Mouse (Mus musculus): ENCODE measurements around the gene Mrpl27.

The Mrpl27 gene

DNA sequence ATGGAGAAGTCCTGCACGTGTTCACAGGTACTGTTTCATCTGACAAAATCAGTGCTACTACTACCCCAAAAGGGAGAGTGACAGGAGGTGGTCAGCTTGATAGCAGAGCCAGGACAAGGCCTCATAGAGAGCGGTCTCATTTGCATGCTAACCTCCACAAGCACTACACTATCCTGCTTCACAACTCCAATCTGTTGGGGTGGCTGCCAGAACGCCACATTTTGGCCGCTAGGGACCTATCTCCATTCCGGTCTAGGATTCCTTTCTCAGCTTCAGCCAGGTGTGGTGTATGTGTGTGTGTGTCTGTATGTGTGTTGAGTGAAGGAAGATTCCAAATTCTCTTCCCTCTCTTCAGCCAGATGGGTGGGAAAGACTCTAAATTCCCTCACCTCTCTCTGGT, 21.9 kb downstream of the Mrpl27 start:
- 63% methylated on average over 5 of the region's 5 CpGs for WGBS

- WGBS = 45% methylated on average over 4 of the region's 4 CpGs
Observed at GRCm38 (mm10) chr11:94676308-94676707, 22.7 kb downstream of the Mrpl27 start.

- WGBS = under 1% methylated on average over 76 of the region's 82 CpGs
Observed at GRCm38 (mm10) chr11:94676754-94677606, 23.4 kb downstream of the Mrpl27 start, which contains the start of gene Xylt2. Gene Xylt2, minus strand, starts transcription at chr11:94677515.

DNA sequence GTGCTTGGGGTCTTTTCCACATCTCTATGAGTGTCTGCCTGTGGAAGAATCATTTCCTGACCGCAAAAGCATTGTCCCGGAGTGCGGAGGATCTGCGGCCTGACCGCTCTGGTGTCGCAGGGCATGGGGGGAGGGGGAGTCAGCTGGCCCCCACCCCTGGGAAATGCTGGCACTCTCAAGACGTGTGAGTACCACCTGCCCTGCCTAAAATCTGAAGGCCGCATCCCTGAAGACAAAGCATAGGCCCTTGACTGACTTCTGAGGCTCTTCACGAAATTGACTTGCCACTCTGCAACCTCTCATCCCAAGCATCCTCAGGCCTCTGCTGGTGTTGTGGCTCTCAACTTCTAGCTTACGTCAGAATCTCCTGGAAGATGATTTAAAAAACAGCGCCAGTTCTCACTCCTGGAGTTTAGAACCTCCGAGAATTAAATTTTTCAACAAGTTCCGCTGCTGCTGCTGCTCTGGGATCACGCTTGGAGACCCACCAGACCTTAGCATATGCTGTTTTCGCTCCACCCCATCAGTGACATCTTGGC, 24.1 kb downstream of the Mrpl27 start:
- WGBS = 19% methylated on average over 15 of the region's 15 CpGs

DNA sequence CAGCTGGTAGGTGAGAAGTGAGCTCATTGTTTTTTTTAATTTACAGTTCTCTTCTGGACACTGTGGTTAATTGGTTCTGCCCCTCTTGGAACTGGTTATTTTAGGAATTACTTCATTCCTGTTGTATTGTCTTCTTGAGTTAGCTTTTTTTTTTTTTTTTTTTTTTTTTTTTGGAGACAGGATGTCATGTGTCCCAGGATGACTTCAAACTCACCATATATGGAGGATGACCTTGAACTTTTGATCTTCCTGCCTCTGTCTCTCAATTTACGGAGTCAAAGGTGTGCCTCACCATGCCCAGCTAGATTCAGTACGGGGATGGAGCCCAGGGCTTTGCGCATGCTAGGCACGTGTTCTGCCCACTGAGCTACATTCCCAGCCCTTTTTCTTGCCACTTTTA, 28.1 kb downstream of the Mrpl27 start:
- WGBS = 89% methylated on average over 4 of the region's 4 CpGs

GRCm38 (mm10) chr11:94682427-94682826, 28.9 kb downstream of the Mrpl27 start:
- 91% methylated on average over 7 of the region's 7 CpGs for WGBS

DNA sequence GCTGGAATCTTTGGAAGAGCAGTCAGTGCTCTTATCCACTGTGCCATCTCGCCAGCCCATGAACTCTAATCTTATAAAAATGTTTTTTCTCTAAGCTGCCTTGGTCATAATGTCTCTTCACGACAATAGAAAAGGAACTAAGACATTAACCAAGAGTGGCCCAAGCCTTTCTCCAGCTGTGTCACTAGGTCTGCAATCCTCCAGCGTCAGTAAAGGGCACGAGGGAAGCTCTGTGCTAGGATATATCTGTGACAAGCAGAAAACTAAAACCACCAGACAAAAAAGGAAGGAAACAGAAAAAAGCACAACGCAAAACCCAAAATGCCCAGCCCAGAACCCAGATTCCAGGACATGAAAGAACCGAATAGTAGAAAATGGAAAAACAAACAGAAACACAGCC, 33.6 kb downstream of the Mrpl27 start:
- 84% methylated on average over 6 of the region's 6 CpGs for WGBS

GRCm38 (mm10) chr11:94695508-94695907, 41.9 kb downstream of the Mrpl27 start:
- 62% methylated on average over 6 of the region's 6 CpGs for WGBS

DNA sequence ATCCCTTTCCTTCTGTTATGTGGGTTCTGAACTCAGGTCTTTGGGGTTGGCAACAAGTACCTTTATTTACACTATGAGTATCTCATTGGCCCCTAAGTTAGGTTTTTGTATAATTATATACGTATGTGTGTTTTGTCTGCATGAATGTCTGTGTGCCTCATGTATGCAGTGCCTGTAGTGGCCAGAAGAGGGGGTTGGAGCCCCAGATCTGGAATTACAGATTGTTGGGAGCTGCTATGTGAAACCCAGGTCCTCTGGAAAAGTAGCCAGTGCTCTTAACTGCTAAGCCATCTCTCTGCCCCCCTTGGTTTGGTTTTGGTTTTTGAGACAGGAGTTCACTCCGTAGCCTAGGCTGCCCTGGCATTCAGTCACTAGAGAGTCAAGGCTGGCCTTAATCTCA, 43.6 kb downstream of the Mrpl27 start:
- WGBS = 96% methylated on average over 2 of the region's 2 CpGs

DNA sequence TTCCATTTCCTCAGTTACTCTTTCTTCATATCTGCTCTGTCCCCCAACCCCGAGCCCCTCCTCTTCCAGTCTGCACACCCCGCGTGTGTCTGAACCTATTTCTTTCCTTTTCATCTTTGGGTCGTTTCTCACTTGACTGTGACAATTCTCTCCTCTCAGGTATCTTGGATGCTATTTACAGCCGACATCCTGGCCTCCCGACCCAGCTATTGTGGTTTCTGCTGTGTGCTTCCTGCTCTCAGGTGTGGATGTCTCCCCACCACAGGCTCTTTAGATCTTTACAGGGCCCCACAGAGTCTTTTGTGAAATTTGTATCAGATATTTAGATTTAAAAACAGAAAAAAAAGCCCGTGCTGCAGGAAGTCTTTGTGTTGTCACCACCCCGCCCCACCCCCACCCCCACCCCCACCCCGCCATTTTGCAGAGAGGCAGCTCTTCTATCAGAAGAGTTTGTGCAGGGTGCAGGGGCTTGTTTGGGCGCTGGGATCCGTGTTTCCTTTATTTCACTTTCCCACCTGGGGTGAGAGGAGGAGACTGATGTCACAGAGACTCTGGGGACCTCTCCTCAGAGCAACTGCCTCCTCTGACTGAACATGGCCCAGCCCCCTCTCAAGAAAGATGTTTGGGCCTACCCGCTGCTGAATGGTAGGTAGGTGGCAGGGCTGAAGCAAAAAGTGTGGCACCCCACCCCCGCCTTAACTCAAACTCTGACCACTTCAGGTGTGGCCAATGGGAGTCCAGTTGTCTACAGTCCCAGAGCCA, 44.3 kb downstream of the Mrpl27 start:
- WGBS = 52% methylated on average over 13 of the region's 13 CpGs

DNA sequence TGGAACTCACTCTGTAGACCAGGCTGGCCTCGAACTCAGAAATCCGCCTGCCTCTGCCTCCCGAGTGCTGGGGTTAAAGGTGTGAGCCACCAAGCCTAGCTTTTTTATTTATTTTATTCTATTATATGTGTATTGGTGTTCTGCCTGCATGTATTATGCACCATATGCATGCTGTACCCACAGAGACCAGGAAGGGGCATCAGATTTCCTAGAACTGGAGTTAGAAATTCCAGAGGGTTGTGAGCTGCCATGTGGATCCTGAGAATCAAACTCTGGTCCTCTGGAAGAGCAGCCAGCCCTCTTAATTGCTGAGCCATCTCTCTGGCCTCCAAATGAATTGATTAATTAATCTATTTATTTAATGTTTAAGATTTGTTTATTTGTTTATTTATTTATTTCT, 45.8 kb downstream of the Mrpl27 start:
- WGBS = 95% methylated on average over 3 of the region's 3 CpGs

- 70% methylated on average over 27 of the region's 27 CpGs for WGBS
Observed at GRCm38 (mm10) chr11:94701401-94702215, 48.0 kb downstream of the Mrpl27 start.

DNA sequence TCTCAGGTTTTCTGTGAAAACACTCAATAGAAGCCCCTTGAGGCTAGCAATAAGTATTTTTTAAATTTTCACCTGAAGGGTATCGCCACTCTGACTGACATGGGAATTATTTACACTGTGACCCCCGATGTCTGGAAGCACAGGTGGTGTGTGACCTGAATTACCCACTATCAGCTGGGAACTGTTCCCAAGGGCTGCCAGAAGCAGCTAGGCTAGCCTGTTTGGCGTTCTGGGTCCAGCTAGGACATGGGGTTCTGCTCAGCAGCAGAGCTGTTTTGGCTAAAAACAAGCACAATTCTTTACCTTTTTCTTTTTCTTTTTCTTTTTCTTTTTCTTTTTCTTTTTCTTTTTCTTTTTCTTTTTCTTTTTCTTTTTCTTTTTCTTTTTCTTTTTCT, 48.6 kb downstream of the Mrpl27 start:
- WGBS = 78% methylated on average over 3 of the region's 3 CpGs

DNA sequence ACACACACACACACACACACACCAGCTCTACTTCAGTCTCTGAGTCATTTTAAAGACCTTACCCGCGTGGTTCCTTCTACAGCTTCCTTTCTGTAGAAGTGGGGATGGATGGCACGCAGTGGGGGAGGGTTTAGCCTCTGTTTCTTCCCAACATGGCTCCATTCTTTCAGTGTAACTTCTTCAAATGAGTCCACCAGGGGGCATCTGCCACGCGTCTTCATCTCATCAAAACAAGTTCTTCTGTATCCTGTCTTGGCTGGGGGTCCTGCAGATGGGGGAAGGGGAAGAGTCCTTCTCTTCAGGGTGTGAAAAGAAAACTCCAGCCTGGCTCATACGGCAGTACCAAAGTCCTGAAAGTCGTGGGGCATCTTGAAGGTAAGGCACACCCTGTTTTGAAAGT, 50.5 kb downstream of the Mrpl27 start:
- 39% methylated on average over 7 of the region's 7 CpGs for WGBS

DNA sequence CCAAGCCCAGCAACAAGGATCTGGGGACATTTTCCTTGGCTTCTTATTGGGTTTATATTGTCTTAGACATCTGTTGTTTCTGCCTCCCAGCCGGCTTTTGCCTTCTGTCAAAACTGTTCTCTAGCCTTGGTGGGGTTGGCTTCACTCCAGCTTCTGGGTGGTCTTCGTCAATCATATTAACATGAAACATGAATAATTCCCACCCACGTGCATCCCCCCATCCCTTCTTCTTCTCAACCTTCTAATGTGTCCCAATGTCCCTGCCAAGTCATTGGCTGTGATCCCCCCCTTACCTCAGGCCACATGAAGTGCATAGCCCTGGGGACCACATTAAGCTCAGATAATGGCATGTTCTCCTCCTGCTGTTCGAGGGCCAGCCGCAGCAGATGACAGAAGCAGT, 50.9 kb downstream of the Mrpl27 start, which contains the start of gene Gm11541:
Gene Gm11541 (minus strand): TSS at position 28 of the 400 bp plus-strand sequence.
- WGBS = 55% methylated on average over 5 of the region's 5 CpGs
